Mouse (Mus musculus) C2C12 (cell line): ENCODE measurements at regions not wholly inside any gene's neighbourhood (a gene's known extent, or its start where the extent isn't known, plus 50 kb on each side); places are given as distances from the start of the nearest gene placed in this dataset.

ENCODE experiments used
- H3K27me3 ChIP-seq: one replicate; pipeline ENCODE4 v1.6.1; 2011; ENCODE audit not compliant: control insufficient read depth, insufficient read depth, insufficient read length
- H3K36me3 ChIP-seq: one replicate; pipeline ENCODE4 v1.6.1; 2011; ENCODE audit not compliant: control insufficient read depth, insufficient read depth
- H3K4me3 ChIP-seq: one replicate; pipeline ENCODE4 v1.5.1; 2011; ENCODE audit warnings: mild to moderate bottlenecking, control low read depth; ENCODE audit not compliant: poor library complexity, insufficient read depth, severe bottlenecking
- H3K79me2 ChIP-seq: one replicate; pipeline ENCODE4 v1.6.1; 2011; ENCODE audit not compliant: control insufficient read depth, insufficient read depth
- H3K79me3 ChIP-seq: one replicate; pipeline ENCODE4 v1.6.1; 2011; ENCODE audit warnings: low read depth, control low read depth
- H3ac ChIP-seq: one replicate; pipeline ENCODE3; 2011; ENCODE audit warnings: low read depth; ENCODE audit not compliant: control insufficient read depth, insufficient read length
- CEBPB ChIP-seq: IDR thresholded peaks from one replicate; pipeline ENCODE4 v1.6.1; 2011; ENCODE audit warnings: low read depth, mild to moderate bottlenecking, control low read depth, moderate library complexity
- CTCF ChIP-seq: IDR thresholded peaks from one replicate; pipeline ENCODE4 v1.5.1; 2011; ENCODE audit not compliant: control insufficient read depth, insufficient read depth, insufficient read length
- FOSL1 ChIP-seq: IDR thresholded peaks from one replicate; pipeline ENCODE4 v1.8.0; 2011; ENCODE audit warnings: mild to moderate bottlenecking, low read length; ENCODE audit not compliant: poor library complexity, insufficient read depth, severe bottlenecking
- MAX ChIP-seq: IDR thresholded peaks from one replicate; pipeline ENCODE4 v1.6.1; 2011; ENCODE audit warnings: mild to moderate bottlenecking, control low read depth
- MYOD1 ChIP-seq: IDR thresholded peaks from one replicate; pipeline ENCODE4 v1.6.1; 2011; ENCODE audit warnings: low read depth; ENCODE audit not compliant: control insufficient read depth, insufficient read length
- MYOG ChIP-seq: IDR thresholded peaks from one replicate; pipeline ENCODE4 v1.6.1; 2011; ENCODE audit not compliant: control insufficient read depth, insufficient read length; ENCODE audit errors: extremely low read depth
- USF1 ChIP-seq: IDR thresholded peaks from one replicate; pipeline ENCODE4 v1.6.1; 2011; ENCODE audit warnings: low read depth, mild to moderate bottlenecking, control low read depth, moderate library complexity

DNA sequence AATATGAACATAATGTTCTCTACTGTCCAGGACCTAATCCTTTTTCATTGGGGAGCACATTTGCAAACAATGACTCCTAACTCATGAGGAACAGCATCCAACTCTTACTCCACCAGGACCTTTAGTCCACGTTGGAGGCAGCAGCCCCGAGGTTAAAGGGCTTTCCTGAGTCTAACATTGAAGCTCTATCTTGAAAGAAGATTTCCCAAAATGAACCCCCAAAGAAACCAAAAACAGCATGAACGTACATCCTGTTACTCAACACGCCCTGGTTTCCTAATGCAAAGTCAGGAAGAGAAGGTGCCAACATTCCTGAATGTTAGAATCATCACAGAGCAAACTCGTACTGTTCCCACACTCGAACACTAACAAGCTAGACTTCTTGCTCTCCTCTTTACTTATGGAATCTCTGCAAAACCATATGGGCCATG is 685.5 kb upstream of the A1bg start:
- H3K36me3 ChIP-seq: no peaks in the 10 kb centered on the region
- no peak overlapping the region for H3K4me3 ChIP-seq
- H3K79me2 ChIP-seq: no peaks in the 10 kb centered on the region
- H3ac ChIP-seq: no peak overlapping the region
- no peaks in the 10 kb centered on the region for H3K27me3 ChIP-seq
- TF ChIP-seq MYOD1 (no peak), CEBPB (peak; percentile 96), MYOG (no peak), USF1 (no peak), CTCF (no peak), FOSL1 (peak; percentile 46), MAX (peak; percentile 68)
- no peaks in the 10 kb centered on the region for H3K79me3 ChIP-seq

GRCm38 (mm10) chr15:61599734-61600133 is 676.9 kb upstream of the A1bg start:
- H3K4me3 ChIP-seq: no peak overlapping the region
- no peaks in the 10 kb centered on the region for H3K79me3 ChIP-seq
- no peaks in the 10 kb centered on the region for H3K36me3 ChIP-seq
- TF ChIP-seq MAX: no peak
- TF ChIP-seq CEBPB: no peak
- TF ChIP-seq FOSL1: no peak
- TF ChIP-seq CTCF: no peak
- no peak for TF ChIP-seq USF1
- no peak for TF ChIP-seq MYOG
- H3K27me3 ChIP-seq: no peaks in the 10 kb centered on the region
- H3ac ChIP-seq: no peak overlapping the region
- H3K79me2 ChIP-seq: no peaks in the 10 kb centered on the region

DNA sequence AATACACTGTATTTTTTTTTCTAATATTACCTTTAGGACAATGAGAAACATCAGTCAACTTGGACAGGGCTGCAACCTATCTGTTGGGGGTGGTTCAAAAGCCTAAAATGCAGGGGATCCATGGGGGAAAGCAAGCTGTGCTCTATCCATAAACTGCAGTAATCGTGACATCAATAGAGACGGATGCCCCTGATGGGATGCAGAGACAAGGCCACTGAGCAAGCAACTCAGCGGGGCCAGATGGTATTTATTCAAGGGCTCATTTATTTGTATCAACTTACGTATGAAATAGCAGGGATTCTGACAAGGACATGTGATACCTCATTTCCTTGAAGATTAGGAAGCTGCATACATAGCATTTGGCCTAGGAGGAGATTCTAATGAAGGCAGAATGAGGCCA is 673.5 kb upstream of the A1bg start:
- Histone ChIP-seq H3K36me3 (no peaks in the 10 kb centered on the region), H3K27me3 (no peaks in the 10 kb centered on the region), H3ac (no peak overlapping the region), H3K79me2 (no peaks in the 10 kb centered on the region), H3K4me3 (no peak overlapping the region), H3K79me3 (no peaks in the 10 kb centered on the region)
- TF ChIP-seq MYOG: no peak
- TF ChIP-seq MYOD1: no peak
- TF ChIP-seq USF1: no peak
- no peak for TF ChIP-seq FOSL1
- no peak for TF ChIP-seq MAX
- TF ChIP-seq CTCF: no peak
- no peak for TF ChIP-seq CEBPB

- Histone ChIP-seq H3K36me3 (no peaks in the 10 kb centered on the region), H3ac (no peak overlapping the region)
- TF ChIP-seq USF1: no peak
- TF ChIP-seq MAX: no peak
- TF ChIP-seq CEBPB: no peak
- TF ChIP-seq CTCF: no peak
- TF ChIP-seq MYOD1: no peak
- no peak for TF ChIP-seq MYOG
- no peak for TF ChIP-seq FOSL1
Observed at GRCm38 (mm10) chr15:61588956-61589355, 666.1 kb upstream of the A1bg start.

DNA sequence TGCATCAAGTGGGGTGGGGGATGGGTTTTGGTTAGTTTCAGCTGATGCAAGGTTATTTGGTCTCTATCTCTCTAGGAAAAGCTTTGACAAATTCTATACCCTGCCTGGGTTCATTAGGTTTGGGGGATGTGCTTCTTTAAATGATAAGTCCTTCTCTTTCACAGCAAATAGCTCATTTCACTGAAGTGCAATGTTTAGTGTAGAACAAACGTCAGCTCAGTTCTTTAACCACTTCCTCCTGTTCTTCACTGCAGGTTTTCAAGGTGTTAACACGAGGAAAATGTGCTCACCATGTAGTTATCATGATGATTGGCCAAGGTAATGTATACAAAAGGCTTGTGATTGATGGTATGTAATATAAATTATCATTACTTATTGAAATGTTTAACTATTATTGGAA is 659.5 kb upstream of the A1bg start:
- TF ChIP-seq CEBPB (no peak), CTCF (no peak), MAX (no peak), MYOD1 (no peak), USF1 (no peak), MYOG (no peak), FOSL1 (no peak)
- Histone ChIP-seq H3K36me3 (no peaks in the 10 kb centered on the region), H3ac (no peak overlapping the region), H3K4me3 (no peak overlapping the region), H3K79me2 (no peaks in the 10 kb centered on the region), H3K79me3 (no peaks in the 10 kb centered on the region), H3K27me3 (no peaks in the 10 kb centered on the region)

More at GRCm38 (mm10) chr15:61588956-61589355, 666.1 kb upstream of the A1bg start:
- no peaks in the 10 kb centered on the region for H3K79me2 ChIP-seq
- no peaks in the 10 kb centered on the region for H3K79me3 ChIP-seq
- H3K27me3 ChIP-seq: no peaks in the 10 kb centered on the region
- H3K4me3 ChIP-seq: no peak overlapping the region

DNA sequence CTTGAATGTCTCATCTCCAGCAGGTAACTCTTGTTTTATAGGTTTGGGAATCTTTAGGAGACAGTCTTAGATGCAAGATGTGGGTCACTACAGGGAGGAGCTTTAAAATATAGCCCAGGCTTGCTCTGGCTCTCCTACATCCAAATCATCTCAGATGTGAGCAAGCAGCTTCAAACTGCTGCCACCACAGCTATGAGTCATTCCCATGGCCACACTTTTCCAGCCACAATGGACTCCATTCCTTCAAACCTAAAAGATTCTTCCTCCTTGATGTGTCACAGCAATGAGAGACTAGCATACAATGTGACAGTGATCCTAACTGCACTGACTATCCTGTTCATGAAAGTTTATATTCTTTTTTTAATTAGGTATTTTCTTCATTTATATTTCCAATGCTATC is 640.5 kb upstream of the A1bg start:
- H3K79me2 ChIP-seq: no peaks in the 10 kb centered on the region
- H3K27me3 ChIP-seq: no peaks in the 10 kb centered on the region
- no peak overlapping the region for H3K4me3 ChIP-seq
- TF ChIP-seq CEBPB (no peak), FOSL1 (peak; percentile 51)
- no peaks in the 10 kb centered on the region for H3K36me3 ChIP-seq
- no peaks in the 10 kb centered on the region for H3K79me3 ChIP-seq
- H3ac ChIP-seq: no peak overlapping the region
